Mouse (Mus musculus) subcutaneous adipose tissue, adult 2 months (tissue): Measurements from ENCODE around the gene Scamp4. TPM values are rescaled to one million over a fixed set of nuclear protein-coding genes. Genes with fewer than 3 reads are reported as not detected.

Experiments
- polyA plus RNA-seq: library from polyadenylated mRNA; depleted of rRNA; stranded (reverse); fragments of >200 nt; gene quantifications from 2 replicates; pipeline ENCODE4 v1.2.3, GENCODE M21; 2012; ENCODE audit warnings: low replicate concordance; rRNA removed

The Scamp4 gene
- polyA plus RNA-seq: 107 and 129 TPM in 2 replicates

DNA sequence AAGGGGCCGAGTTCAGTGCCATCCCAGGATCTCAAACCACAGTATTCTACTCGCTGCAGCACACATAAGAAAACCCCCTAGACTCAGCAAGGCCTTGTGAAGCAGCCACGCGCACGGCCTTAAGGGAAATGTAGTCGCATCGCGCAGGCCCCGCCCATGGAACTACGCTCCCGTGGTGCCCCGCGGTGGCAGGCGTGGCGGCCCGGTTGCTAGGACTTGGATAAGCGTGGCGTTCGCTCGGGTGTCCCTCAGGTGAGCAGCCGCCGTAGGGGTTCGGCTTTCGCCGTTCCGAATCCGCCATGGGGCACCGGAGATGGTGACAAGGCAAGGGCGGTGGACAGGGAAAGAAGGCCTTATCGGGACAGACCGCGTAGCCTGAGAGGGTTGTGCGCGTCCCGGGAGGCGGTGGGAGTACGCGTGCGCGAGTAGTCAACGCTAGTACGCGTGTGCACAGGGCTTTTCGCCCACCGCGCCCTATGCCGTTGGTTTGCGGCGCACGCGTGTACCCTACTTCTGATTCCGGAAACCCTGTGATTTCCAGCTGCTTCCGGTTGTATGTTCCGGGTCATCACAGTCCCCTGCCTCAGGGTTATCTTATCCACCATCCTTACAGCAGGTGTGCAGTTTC lies at the start of gene Scamp4, which contains the start of gene Adat3:
TSS of gene Scamp4 (plus strand) at position 175 of the 628 bp plus-strand sequence.
TSS of gene Adat3 (plus strand) at position 183 of the 628 bp plus-strand sequence.

DNA sequence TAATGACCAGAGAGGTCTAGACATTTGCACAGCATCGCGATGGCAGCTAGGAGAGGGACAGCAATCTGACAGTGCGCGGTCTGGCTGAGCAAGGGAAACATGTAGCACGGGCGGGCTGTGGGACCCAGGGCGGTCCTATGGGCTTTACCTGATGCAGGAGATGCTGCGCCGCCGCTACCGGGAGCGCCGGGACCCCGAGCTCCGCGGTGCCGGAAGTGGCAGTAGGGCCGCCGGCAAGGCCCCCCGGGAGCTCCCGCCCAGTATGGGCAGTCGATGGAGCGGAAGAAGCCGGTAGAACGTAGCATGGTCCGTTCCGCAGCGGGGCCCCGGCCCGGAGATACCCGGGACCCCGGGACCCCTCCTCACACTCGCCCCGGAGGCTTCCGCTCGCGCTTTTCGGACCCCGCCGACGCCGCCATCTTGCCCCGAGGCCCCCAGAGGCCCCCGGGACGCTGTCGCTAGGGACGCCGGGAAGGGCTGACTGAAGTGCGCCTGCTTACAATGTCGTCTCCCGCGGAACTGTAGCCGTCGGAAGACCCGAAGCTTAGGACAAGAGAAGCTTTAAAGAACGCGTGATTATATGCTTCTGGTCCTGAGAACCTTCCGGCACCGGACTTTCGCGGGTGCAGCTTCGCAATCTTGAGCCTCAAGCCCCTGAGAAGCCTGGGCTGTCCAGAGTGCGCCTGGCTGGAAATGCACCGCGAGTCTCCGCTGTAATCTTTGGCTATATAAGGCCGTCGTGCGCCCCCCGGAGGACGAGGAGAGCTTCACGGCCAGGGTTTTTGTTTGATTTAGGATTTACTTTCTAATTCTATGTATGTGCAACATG lies 41.3 kb upstream of the Scamp4 start, which contains the start of gene Rexo1:
TSS of gene Rexo1 (minus strand) at position 445 of the 829 bp plus-strand sequence.

DNA sequence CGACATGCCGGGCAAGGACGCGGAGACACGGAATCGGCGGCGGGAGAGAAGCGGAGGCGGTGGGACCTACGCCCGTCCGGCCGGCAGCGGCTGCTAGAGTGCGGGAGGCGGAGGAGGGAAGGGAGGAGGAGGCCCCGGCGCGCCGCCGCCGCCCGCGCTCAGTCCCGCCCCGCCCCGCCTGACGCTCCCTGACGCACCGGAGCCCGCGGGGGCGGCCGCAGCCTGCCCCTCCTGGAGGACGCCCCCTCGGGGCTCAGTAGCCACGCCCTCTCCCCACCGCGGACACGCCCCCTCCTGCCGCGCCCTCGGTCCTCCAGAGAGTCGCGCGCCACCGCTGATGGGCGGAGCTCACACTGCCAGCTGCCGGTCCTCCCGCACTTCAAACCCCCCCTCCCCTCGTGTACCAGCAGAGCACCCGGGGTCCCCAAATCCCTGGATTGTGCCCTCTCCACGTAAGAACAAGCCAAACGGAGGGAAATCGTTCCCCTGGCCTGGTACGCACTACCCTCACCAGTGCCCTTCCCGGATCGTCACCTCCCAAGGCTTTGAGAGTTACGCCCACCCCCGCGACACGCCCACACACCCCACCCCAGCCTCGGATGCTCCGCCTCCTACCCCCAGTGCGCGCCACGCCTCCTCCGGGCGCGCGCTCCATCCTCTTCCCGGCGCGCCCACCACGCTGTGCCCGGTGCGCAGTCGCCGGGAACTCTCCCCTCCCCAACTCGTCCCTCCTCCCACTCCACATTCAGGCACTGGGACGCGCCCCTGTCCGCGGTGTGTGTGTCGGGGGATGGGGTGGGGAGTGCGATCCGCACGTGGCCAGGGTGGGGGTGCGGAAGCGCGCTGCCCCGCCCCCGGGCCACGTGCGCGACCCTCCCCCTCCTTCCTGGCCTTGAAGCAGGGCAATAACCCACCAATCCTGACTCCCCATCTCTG lies 25.2 kb upstream of the Scamp4 start, which contains the start of gene Klf16:
TSS of gene Klf16 (minus strand) at position 127 of the 936 bp plus-strand sequence.

DNA sequence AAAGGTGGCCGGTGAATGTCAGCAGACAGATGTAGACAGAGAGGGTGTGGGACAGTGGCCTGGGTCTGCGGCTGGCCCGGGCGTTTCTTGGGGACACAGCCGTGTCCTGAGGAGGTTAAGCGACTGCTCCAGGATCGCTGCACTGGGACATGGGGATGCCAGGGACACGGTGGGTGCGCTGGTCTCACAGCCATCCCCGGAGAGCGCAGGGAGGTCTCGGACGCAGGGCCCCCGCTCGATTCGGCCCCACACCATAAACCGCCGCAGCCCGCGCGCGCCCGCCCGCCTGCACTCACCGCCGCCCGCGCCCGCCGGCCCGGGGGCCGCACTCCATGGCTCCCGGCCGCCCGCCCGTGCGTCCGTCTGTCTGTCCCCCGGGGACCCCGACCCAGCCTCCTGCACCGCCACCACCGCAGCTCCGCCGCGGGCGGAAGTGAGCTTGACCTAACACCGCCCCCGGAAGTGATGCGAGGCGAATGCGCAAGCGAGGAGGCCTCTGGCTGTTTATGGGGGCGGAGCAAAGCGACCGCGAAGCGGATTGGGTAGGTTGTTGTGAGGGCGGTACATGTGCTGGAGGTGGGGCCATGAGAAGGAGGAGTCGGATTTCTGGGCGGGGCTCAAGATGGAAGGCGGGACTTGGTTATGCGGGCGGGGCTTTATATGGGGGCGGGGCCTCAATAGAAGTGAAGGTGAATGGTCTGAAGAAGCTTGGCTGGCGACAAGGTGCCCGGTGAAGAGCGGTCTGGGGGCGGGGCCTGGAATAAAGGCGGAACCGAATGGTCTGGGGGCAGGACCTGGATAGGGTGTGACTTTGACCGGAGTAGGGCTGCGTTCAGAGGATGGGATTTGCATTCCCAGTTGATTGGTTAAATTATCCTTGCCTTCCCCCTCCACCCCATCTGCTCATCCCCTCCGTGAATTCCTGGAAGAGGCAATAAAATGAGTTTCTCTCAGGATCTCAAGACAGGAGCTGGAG lies 12.5 kb upstream of the Scamp4 start, which contains the start of gene Abhd17a:
TSS of gene Abhd17a (minus strand) at position 463 of the 976 bp plus-strand sequence.

DNA sequence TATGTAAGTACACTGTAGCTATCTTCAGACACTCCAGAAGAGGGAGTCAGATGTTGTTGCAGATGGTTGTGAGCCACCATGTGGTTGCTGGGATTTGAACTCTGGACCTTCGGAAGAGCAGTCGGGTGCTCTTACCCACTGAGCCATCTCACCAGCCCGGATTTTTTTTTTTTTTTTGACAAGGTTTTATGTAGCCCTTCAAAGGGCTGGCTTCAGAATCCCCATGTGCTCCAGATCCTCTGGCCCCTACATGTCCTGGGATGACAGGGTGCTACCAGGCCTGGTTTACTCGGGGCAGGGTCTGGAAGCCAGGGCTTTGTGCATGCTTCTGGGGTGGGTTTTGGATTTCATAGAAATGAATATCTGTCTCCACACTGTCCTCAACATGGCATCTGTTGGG lies 3.0 kb downstream of the Scamp4 start, which contains the start of gene Gm49322:
TSS of gene Gm49322 (plus strand) at position 301 of the 400 bp plus-strand sequence.

DNA sequence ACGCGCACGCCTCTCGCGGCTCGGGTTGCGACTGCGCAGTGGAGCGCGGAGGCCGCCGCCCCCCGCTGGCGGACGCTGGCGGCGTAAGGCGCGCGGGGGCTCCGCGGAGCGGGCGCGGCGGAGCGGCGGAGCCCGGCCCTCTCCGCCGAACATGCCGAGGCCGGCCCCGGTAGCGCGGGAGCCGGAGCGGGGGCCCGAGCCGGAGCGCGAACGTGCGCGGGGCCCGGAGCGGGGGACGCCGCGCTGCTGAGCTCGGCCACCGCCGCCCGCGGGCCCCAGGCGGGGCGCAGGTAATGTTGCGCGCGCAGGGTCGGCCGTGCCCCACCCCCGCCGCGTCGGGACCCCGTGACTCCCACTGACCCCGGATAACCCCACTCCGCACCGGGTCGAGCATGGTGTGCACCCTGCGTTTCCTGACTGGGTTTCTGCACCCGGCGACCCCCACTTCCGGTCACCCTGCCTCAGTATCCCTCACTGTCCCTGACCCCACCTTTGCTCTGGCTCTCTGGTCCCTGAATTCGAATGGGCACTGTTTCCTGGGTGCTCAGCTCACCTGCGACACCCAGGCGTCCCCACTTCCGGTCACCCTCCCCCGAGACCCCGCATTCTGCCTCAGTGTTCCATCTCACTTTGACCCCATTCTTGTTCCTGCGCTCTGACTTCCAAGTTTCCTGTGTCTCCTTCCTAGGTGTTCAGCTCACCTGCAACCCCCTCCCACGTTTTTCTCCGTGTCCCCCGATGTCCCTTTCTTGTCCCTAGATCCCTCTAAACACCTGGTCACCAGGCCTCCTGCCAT lies 20.2 kb downstream of the Scamp4 start, which contains the start of gene Csnk1g2:
TSS of gene Csnk1g2 (plus strand) at position 178 of the 796 bp plus-strand sequence.

DNA sequence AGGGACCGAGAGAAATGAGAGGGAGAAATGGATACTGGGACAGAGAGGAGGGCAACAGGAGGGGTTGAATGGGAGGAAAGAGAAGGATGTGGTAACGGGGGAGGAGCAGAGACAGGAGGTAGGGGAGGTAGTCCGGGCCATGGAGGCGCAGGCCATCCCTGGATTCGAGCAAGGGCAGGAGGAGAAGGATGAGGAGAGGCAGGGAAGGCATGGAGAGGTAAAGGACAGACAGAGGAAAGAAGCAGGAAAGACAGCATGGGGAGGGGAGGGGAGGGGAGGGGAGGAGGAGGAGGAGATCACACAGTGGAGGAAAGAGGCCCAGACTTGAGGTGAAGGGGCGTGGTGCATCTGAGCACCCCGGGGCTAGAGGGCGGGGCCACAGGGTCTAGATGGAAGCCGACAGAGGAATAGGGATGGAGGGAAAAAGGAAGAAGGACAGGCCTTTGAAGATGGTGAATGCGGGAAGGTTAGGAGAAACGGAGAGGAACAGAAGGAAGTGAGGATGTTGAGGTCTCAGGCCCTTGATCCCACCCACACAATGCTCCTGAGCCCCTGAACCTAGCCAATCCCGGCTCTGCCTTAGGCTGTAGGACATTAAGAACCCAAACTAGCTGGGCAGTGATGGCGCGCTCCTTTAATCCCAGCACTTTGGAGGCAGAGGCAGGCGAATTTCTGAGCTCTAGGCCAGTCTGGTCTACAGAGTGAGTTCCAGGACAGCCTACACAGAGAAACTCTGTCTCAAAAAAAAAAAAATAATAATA lies 54.4 kb downstream of the Scamp4 start, which contains the start of gene Btbd2:
TSS of gene Btbd2 (minus strand) at position 209 of the 761 bp plus-strand sequence.

Other genes with a start within 250 kb of the Scamp4 start
- 0.12 TPM in 1 of 2 replicates, not detected in the other for gene Plk5, start 246.4 kb upstream of the Scamp4 start, polyA plus RNA-seq
- gene Mex3d, start 215.2 kb upstream of the Scamp4 start, polyA plus RNA-seq: 9.5 and 41.0 TPM in 2 replicates
- gene Mbd3, start 203.3 kb upstream of the Scamp4 start, polyA plus RNA-seq: 145 and 199 TPM in 2 replicates
- gene Uqcr11, start 196.0 kb upstream of the Scamp4 start, polyA plus RNA-seq: 2,303 and 2,715 TPM in 2 replicates
- 56.2 and 124 TPM in 2 replicates for gene Tcf3, start 169.2 kb upstream of the Scamp4 start, polyA plus RNA-seq
- gene Onecut3, start 108.0 kb upstream of the Scamp4 start, polyA plus RNA-seq: not detected in 2 replicates
- gene Atp8b3, start 63.7 kb upstream of the Scamp4 start, polyA plus RNA-seq: 0.03 and 0.06 TPM in 2 replicates
- gene Rexo1, start 41.3 kb upstream of the Scamp4 start, polyA plus RNA-seq: 36.1 and 53.1 TPM in 2 replicates
- 13.1 and 28.3 TPM in 2 replicates for gene Klf16, start 25.6 kb upstream of the Scamp4 start, polyA plus RNA-seq
- gene Abhd17a, start 12.5 kb upstream of the Scamp4 start, polyA plus RNA-seq: 199 and 204 TPM in 2 replicates
- gene Adat3, start within 50 bp of the Scamp4 start, polyA plus RNA-seq: 9.4 and 12.8 TPM in 2 replicates
- gene Gm49322, start 3.1 kb downstream of the Scamp4 start, polyA plus RNA-seq: 1.6 and 3.7 TPM in 2 replicates
- gene Csnk1g2, start 20.0 kb downstream of the Scamp4 start, polyA plus RNA-seq: 183 and 235 TPM in 2 replicates
- gene Btbd2, start 54.2 kb downstream of the Scamp4 start, polyA plus RNA-seq: 80.1 and 107 TPM in 2 replicates
- 507 and 1,079 TPM in 2 replicates for gene Mknk2, start 75.2 kb downstream of the Scamp4 start, polyA plus RNA-seq
- 43.3 and 51.8 TPM in 2 replicates for gene Mob3a, start 99.1 kb downstream of the Scamp4 start, polyA plus RNA-seq
- 61.1 and 73.0 TPM in 2 replicates for gene Izumo4, start 99.3 kb downstream of the Scamp4 start, polyA plus RNA-seq
- 155 and 208 TPM in 2 replicates for gene Ap3d1, start 139.4 kb downstream of the Scamp4 start, polyA plus RNA-seq
- 17.0 and 39.8 TPM in 2 replicates for gene Dot1l, start 152.3 kb downstream of the Scamp4 start, polyA plus RNA-seq
- 24.0 and 43.6 TPM in 2 replicates for gene Sf3a2, start 195.3 kb downstream of the Scamp4 start, polyA plus RNA-seq
- 44.8 and 76.1 TPM in 2 replicates for gene Plekhj1, start 195.8 kb downstream of the Scamp4 start, polyA plus RNA-seq
- 0.44 and 0.53 TPM in 2 replicates for gene Amh, start 202.4 kb downstream of the Scamp4 start, polyA plus RNA-seq
- gene Jsrp1, start 210.6 kb downstream of the Scamp4 start, polyA plus RNA-seq: 0.21 and 0.96 TPM in 2 replicates
- 919 and 1,058 TPM in 2 replicates for gene Oaz1, start 223.8 kb downstream of the Scamp4 start, polyA plus RNA-seq
- 0.03 TPM in 1 of 2 replicates, not detected in the other for gene Lingo3, start 241.2 kb downstream of the Scamp4 start, polyA plus RNA-seq